Mouse (Mus musculus) ES-E14 (cell line): Measurements from ENCODE around the gene Rbp3.

Source experiments
- CHD2 ChIP-seq: IDR thresholded peaks from 2 replicates; pipeline ENCODE4 v1.6.1; 2014; ENCODE audit warnings: mild to moderate bottlenecking, low read depth, low read length, inconsistent platforms
- HCFC1 ChIP-seq: IDR thresholded peaks from 2 replicates; pipeline ENCODE4 v1.6.1; 2012; ENCODE audit warnings: low read length, inconsistent platforms, borderline replicate concordance; ENCODE audit not compliant: insufficient read depth
- MAFK ChIP-seq: IDR thresholded peaks from 2 replicates; pipeline ENCODE4 v1.6.1; 2014; ENCODE audit warnings: mild to moderate bottlenecking, low read depth, low read length, inconsistent platforms; ENCODE audit not compliant: insufficient read depth
- ZC3H11A ChIP-seq: IDR thresholded peaks from 2 replicates; pipeline ENCODE4 v1.6.1; 2012; ENCODE audit warnings: low read depth, mild to moderate bottlenecking, inconsistent platforms, low read length, borderline replicate concordance
- ZNF384 ChIP-seq: IDR thresholded peaks from 2 replicates; pipeline ENCODE4 v1.6.1; 2012; ENCODE audit warnings: low read depth, low read length, inconsistent platforms

DNA sequence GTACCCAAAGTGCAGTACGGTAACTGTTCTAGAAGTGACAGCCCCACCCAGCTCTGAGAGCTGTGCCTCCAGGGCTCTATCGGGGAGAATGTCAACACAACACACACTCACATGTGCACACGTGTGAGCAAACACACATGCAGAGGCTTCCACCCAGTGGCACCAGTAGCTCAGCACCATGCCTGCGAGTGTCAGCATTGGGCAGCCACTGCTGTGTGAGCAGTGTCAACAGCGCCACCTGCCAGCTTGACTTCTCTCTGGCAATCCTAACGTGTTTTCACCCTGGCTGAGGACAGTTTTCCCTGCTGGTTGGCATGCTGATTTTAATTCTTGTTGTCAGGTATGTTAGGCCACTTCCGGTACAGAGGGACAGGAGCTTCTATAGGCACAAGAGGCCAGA is 18.9 kb downstream of the Rbp3 start:
- TF ChIP-seq MAFK (no peak), ZNF384 (no peak), CHD2 (no peak), ZC3H11A (no peak), HCFC1 (no peak)
